Mouse (Mus musculus): ENCODE results near the gene Xpnpep2. TPM values are rescaled to one million over a fixed set of nuclear protein-coding genes. Genes with fewer than 3 reads are reported as not detected.

Xpnpep2 gene
- polyA plus RNA-seq, 1 experiment from 2014 or later = not detected

DNA sequence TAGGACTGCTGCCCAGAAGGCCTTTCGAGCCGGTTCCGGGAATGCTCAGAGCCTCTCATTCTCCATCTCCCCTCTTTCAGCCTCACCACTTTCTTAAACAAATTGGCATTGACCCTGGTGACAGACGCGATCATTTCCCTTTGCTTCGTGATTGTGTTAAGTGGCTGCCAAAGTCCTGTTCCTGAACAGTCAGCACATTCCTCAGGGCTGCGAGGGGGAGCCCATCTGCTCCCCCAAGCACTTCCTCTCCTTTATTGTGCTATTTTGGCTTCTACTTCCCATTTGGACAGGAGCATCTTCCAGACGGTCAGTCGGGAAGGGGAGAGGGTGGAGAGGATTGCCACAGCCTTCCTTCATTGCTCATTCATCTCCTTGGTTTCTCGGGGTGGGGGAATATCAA lies 16.4 kb upstream of the Xpnpep2 start:
- Histone ChIP-seq H3K4me3 (ENCODE audit: low read depth, low read length) (no peak overlapping the region), H3K4me2 (ENCODE audit: low read depth, low read length) (no peak overlapping the region), H3K36me3 (ENCODE audit: control insufficient read depth, insufficient read depth) (no peaks in the 10 kb centered on the region), H3K27ac (ENCODE audit: low read length) (no peak overlapping the region), H3K4me1 (ENCODE audit: control insufficient read depth, low read depth, low read length) (no peaks in the 10 kb centered on the region), H3K27me3 (ENCODE audit: control insufficient read depth, insufficient read depth, low read depth, low read length) (no peaks in the 10 kb centered on the region; the same call in 1 of the 2 replicates), H3K9ac (ENCODE audit: low read depth, low read length) (no peak overlapping the region), H3K9me3 (replicated peaks; ENCODE audit: control insufficient read depth, low read length) (no peaks in the 10 kb centered on the region)
- WGBS (ENCODE audit: insufficient replicate concordance) = 35% methylated on average over 10 of the region's 10 CpGs
- ATAC-seq (ENCODE audit: low read depth) = no peak

GRCm38 (mm10) chrX:48093555-48093954 lies 15.0 kb upstream of the Xpnpep2 start:
- no peak overlapping the region for H3K27ac ChIP-seq (ENCODE audit: low read length)
- 23% methylated on average over 3 of the region's 3 CpGs for WGBS (ENCODE audit: insufficient replicate concordance)
- no peak for ATAC-seq (ENCODE audit: low read depth)

GRCm38 (mm10) chrX:48094658-48095057 lies 13.9 kb upstream of the Xpnpep2 start:
- no peaks in the 10 kb centered on the region for H3K36me3 ChIP-seq (ENCODE audit: control insufficient read depth, insufficient read depth)
- no peak overlapping the region for H3K4me2 ChIP-seq (ENCODE audit: low read depth, low read length)
- no peak overlapping the region for H3K9ac ChIP-seq (ENCODE audit: low read depth, low read length)
- no peak for ATAC-seq (ENCODE audit: low read depth)
- no peak overlapping the region for H3K27ac ChIP-seq (ENCODE audit: low read length)
- 54% methylated on average over 4 of the region's 4 CpGs for WGBS (ENCODE audit: insufficient replicate concordance)
- H3K27me3 ChIP-seq (ENCODE audit: control insufficient read depth, insufficient read depth, low read depth, low read length) = no peaks in the 10 kb centered on the region; the same call in 1 of the 2 replicates
- no peak overlapping the region for H3K4me3 ChIP-seq (ENCODE audit: low read depth, low read length)
- no peaks in the 10 kb centered on the region for H3K9me3 ChIP-seq (replicated peaks; ENCODE audit: control insufficient read depth, low read length)
- no peaks in the 10 kb centered on the region for H3K4me1 ChIP-seq (ENCODE audit: control insufficient read depth, low read depth, low read length)

More at GRCm38 (mm10) chrX:48093555-48093954, 15.0 kb upstream of the Xpnpep2 start:
- Histone ChIP-seq H3K36me3 (ENCODE audit: control insufficient read depth, insufficient read depth) (no peaks in the 10 kb centered on the region), H3K9ac (ENCODE audit: low read depth, low read length) (no peak overlapping the region), H3K4me1 (ENCODE audit: control insufficient read depth, low read depth, low read length) (no peaks in the 10 kb centered on the region), H3K27me3 (ENCODE audit: control insufficient read depth, insufficient read depth, low read depth, low read length) (no peaks in the 10 kb centered on the region; the same call in 1 of the 2 replicates), H3K4me2 (ENCODE audit: low read depth, low read length) (no peak overlapping the region), H3K4me3 (ENCODE audit: low read depth, low read length) (no peak overlapping the region), H3K9me3 (replicated peaks; ENCODE audit: control insufficient read depth, low read length) (no peaks in the 10 kb centered on the region)

- Histone ChIP-seq H3K9me3 (replicated peaks; ENCODE audit: control insufficient read depth, low read length) (no peaks in the 10 kb centered on the region), H3K36me3 (ENCODE audit: control insufficient read depth, insufficient read depth) (no peaks in the 10 kb centered on the region), H3K4me2 (ENCODE audit: low read depth, low read length) (no peak overlapping the region), H3K9ac (ENCODE audit: low read depth, low read length) (no peak overlapping the region), H3K4me1 (ENCODE audit: control insufficient read depth, low read depth, low read length) (no peaks in the 10 kb centered on the region), H3K4me3 (ENCODE audit: low read depth, low read length) (no peak overlapping the region), H3K27me3 (ENCODE audit: control insufficient read depth, insufficient read depth, low read depth, low read length) (no peaks in the 10 kb centered on the region; the same call in 1 of the 2 replicates), H3K27ac (ENCODE audit: low read length) (no peak overlapping the region)
- ATAC-seq (ENCODE audit: low read depth) = no peak
- WGBS (ENCODE audit: insufficient replicate concordance) = 55% methylated on average over 8 of the region's 8 CpGs
Measured at GRCm38 (mm10) chrX:48096580-48096979, 11.9 kb upstream of the Xpnpep2 start.

DNA sequence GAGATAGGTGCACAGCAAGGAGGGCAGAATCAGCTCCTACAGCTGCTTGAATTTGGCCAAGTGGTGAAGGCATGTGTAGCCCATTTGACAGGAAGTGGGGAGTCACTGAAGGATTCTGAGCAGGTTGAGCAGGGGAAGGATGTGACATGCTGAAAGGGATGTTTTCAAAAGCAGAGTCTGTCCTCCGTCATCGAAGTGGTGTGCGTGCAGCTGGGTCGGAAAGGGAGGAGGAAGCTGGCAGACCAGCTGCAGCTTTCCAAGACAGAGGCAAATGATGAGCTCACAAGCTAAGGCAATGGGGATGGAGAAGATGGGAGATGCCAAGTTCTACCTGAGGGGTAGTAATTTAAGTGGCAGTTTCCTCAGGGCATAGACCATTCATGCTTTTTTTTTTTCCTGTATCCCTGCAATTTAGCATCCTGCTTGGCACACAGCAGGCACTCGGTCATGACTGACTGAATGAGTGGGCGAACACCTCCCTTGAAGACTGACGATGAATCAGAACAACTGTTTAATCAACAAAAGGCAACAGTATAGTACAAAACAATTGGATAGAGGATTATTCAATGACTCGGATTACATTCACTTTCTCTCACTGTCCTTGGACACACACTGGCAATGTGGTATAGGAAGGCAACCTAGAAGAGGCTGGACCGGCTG lies 9.9 kb upstream of the Xpnpep2 start:
- no peak overlapping the region for H3K4me3 ChIP-seq (ENCODE audit: low read depth, low read length)
- H3K36me3 ChIP-seq (ENCODE audit: control insufficient read depth, insufficient read depth) = no peaks in the 10 kb centered on the region
- H3K4me2 ChIP-seq (ENCODE audit: low read depth, low read length) = no peak overlapping the region
- H3K27ac ChIP-seq (ENCODE audit: low read length) = no peak overlapping the region
- no peak for ATAC-seq (ENCODE audit: low read depth)
- no peaks in the 10 kb centered on the region for H3K4me1 ChIP-seq (ENCODE audit: control insufficient read depth, low read depth, low read length)
- no peaks in the 10 kb centered on the region; the same call in 1 of the 2 replicates for H3K27me3 ChIP-seq (ENCODE audit: control insufficient read depth, insufficient read depth, low read depth, low read length)
- no peaks in the 10 kb centered on the region for H3K9me3 ChIP-seq (replicated peaks; ENCODE audit: control insufficient read depth, low read length)
- 57% methylated on average over 9 of the region's 9 CpGs for WGBS (ENCODE audit: insufficient replicate concordance)
- no peak overlapping the region for H3K9ac ChIP-seq (ENCODE audit: low read depth, low read length)

GRCm38 (mm10) chrX:48099871-48100270 lies 8.7 kb upstream of the Xpnpep2 start:
- H3K9me3 ChIP-seq (replicated peaks; ENCODE audit: control insufficient read depth, low read length) = no peaks in the 10 kb centered on the region
- 31% methylated on average over 1 of the region's 1 CpGs for WGBS (ENCODE audit: insufficient replicate concordance)
- H3K36me3 ChIP-seq (ENCODE audit: control insufficient read depth, insufficient read depth) = no peaks in the 10 kb centered on the region
- H3K4me1 ChIP-seq (ENCODE audit: control insufficient read depth, low read depth, low read length) = no peaks in the 10 kb centered on the region
- no peaks in the 10 kb centered on the region; the same call in 1 of the 2 replicates for H3K27me3 ChIP-seq (ENCODE audit: control insufficient read depth, insufficient read depth, low read depth, low read length)
- no peak overlapping the region for H3K27ac ChIP-seq (ENCODE audit: low read length)
- ATAC-seq (ENCODE audit: low read depth) = no peak
- H3K4me3 ChIP-seq (ENCODE audit: low read depth, low read length) = no peak overlapping the region
- no peak overlapping the region for H3K4me2 ChIP-seq (ENCODE audit: low read depth, low read length)
- H3K9ac ChIP-seq (ENCODE audit: low read depth, low read length) = no peak overlapping the region

DNA sequence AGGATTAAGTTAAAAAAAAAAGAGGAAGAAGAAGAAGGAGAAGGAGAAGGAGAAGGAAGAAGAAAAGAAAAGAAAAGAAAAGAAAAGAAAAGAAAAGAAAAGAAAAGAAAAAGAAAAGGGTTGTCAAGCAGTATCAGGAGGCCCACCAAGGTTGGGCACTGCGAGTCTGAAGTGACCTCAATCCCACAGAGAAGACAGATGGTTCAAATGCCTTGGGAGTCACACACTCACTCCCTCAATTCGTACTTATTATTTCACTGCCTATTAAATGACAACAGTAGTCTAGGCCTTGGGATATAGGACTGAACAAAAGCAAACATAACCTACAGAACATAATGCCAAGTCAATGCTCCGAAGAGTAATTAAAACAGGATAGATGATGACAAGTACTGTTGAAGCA lies 5.3 kb upstream of the Xpnpep2 start:
- H3K27ac ChIP-seq (ENCODE audit: low read length) = no peak overlapping the region
- H3K4me1 ChIP-seq (ENCODE audit: control insufficient read depth, low read depth, low read length) = no peaks in the 10 kb centered on the region
- 60% methylated on average over 3 of the region's 3 CpGs for WGBS (ENCODE audit: insufficient replicate concordance)
- H3K27me3 ChIP-seq (ENCODE audit: control insufficient read depth, insufficient read depth, low read depth, low read length) = no peaks in the 10 kb centered on the region
- no peak overlapping the region for H3K9ac ChIP-seq (ENCODE audit: low read depth, low read length)
- no peaks in the 10 kb centered on the region for H3K36me3 ChIP-seq (ENCODE audit: control insufficient read depth, insufficient read depth)
- no peak overlapping the region for H3K4me3 ChIP-seq (ENCODE audit: low read depth, low read length)
- H3K4me2 ChIP-seq (ENCODE audit: low read depth, low read length) = no peak overlapping the region
- no peak for ATAC-seq (ENCODE audit: low read depth)
- no peaks in the 10 kb centered on the region for H3K9me3 ChIP-seq (replicated peaks; ENCODE audit: control insufficient read depth, low read length)

GRCm38 (mm10) chrX:48104736-48105441 lies 3.6 kb upstream of the Xpnpep2 start:
- 64% methylated on average over 7 of the region's 7 CpGs for WGBS (ENCODE audit: insufficient replicate concordance)
- Histone ChIP-seq H3K36me3 (ENCODE audit: control insufficient read depth, insufficient read depth) (no peaks in the 10 kb centered on the region), H3K27ac (ENCODE audit: low read length) (no peak overlapping the region), H3K9me3 (replicated peaks; ENCODE audit: control insufficient read depth, low read length) (no peaks in the 10 kb centered on the region), H3K4me1 (ENCODE audit: control insufficient read depth, low read depth, low read length) (no peaks in the 10 kb centered on the region), H3K27me3 (ENCODE audit: control insufficient read depth, insufficient read depth, low read depth, low read length) (no peaks in the 10 kb centered on the region), H3K4me3 (ENCODE audit: low read depth, low read length) (no peak overlapping the region), H3K4me2 (ENCODE audit: low read depth, low read length) (no peak overlapping the region), H3K9ac (ENCODE audit: low read depth, low read length) (no peak overlapping the region)
- no peak for ATAC-seq (ENCODE audit: low read depth)

- 37% methylated on average over 3 of the region's 3 CpGs for WGBS (ENCODE audit: insufficient replicate concordance)
- Histone ChIP-seq H3K27ac (ENCODE audit: low read length) (no peak overlapping the region), H3K9ac (ENCODE audit: low read depth, low read length) (no peak overlapping the region), H3K27me3 (ENCODE audit: control insufficient read depth, insufficient read depth, low read depth, low read length) (no peaks in the 10 kb centered on the region), H3K4me2 (ENCODE audit: low read depth, low read length) (no peak overlapping the region), H3K4me3 (ENCODE audit: low read depth, low read length) (no peak overlapping the region), H3K4me1 (ENCODE audit: control insufficient read depth, low read depth, low read length) (no peaks in the 10 kb centered on the region), H3K36me3 (ENCODE audit: control insufficient read depth, insufficient read depth) (no peaks in the 10 kb centered on the region), H3K9me3 (replicated peaks; ENCODE audit: control insufficient read depth, low read length) (no peaks in the 10 kb centered on the region)
- ATAC-seq (ENCODE audit: low read depth) = no peak
Measured at GRCm38 (mm10) chrX:48106226-48106625, 2.3 kb upstream of the Xpnpep2 start.

Data from liver, embryonic 16.5 days (tissue).